Mouse (Mus musculus) retina, postnatal 1 day (tissue): ENCODE data around the gene Rapgef5.
"Not testable (repeated sequence)": the region's sequence is repeated elsewhere in the genome, so short reads cannot be mapped to it uniquely, and the experiment has no call there.

Experiments
- DNase-seq: peaks from one replicate; pipeline ENCODE4 v3.0.0-alpha.2; 2012

The Rapgef5 gene

GRCm38 (mm10) chr12:117772638-117773037 lies 256.4 kb downstream of the Rapgef5 start:
- peak; percentile 86 for DNase-seq

DNA sequence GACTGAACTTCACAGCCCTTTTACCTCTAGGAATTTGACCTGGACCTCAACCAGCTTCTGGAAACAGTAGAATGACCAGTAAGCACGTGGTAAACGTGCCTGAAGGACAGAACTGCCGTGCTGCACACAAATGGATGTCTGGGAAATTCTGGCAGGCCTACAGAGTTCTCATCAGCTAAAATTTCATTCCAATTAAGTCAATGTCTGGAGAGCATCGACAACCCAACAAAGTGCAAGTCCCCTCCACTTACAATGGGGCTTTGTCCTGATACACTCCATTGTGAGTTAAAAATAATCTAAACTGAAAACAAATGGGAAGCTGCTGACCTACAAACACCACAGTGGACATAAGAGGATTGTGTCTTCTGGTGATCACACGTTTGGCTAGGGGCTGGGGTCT lies 260.6 kb downstream of the Rapgef5 start:
- DNase-seq = peak; percentile 77

GRCm38 (mm10) chr12:117781360-117781759 lies 265.1 kb downstream of the Rapgef5 start:
- DNase-seq = no peak

GRCm38 (mm10) chr12:117783426-117783825 lies 267.1 kb downstream of the Rapgef5 start:
- peak; percentile 29 for DNase-seq

DNA sequence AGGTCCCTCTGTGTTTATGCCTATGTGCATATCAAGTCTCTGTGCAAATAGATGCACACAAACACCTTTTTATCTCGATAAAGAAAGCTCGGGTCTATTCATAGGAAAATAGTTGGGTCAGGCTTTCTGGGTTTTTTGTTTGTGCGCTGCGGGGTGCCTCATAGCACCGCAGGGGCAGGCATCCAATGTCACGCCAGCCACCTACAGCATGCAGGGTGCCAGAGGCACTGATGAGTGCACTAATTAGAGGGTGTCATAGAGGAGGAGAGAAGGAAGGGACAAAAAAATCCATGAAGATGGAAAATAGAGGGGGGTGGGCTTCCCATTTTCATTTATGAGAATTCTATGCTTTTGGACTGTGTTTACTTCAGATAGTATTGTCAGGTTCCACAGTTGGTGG lies 270.3 kb downstream of the Rapgef5 start:
- no peak for DNase-seq

GRCm38 (mm10) chr12:117788513-117789011 lies 272.3 kb downstream of the Rapgef5 start:
- DNase-seq = peak; percentile 43

GRCm38 (mm10) chr12:117789017-117789416 lies 272.7 kb downstream of the Rapgef5 start:
- DNase-seq = no peak

DNA sequence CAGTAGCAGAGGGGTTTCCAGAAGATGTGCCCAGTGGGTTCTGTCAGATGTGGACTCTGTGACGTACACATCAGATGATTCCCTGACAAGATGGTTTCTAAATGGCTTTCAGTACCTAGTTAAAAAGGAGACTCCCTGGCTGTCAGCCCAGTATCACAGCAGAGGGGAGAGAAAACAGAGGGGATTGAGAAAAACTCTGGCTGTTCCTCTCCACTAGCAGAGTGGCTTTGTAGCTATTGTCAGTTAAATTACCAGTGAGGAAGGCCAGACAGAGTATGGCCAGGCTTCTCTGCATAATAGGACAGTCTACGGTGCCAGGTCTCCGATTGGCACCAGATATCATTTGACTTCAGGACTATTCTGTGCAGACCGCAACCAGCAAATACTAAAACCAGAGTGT lies 279.0 kb downstream of the Rapgef5 start:
- no peak for DNase-seq

- not testable (repeated sequence) for DNase-seq
These were observed 287.7 kb downstream of the Rapgef5 start, which contains the start of gene Cdca7l for GRCm38 (mm10) chr12:117803989-117804388. Gene Cdca7l (plus strand): TSS chr12:117804289.

DNA sequence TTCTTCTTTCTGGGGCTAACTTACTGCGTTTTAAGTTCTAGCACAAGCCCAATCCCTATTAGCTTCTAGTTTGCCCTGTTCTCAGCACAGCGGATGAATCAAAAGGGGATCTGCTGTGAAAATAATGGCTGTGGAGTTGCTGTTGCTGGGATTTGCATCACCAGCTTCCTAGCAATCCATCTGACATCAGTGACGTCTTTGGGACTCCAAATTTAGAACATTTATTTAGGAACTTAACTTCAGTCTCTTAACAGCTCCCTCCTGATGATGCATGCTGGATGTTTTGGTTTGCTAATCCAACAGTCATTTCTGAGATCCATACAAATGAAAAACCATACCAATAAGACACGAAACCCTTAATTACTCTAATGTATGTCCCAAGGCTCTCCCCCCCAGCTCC lies 289.3 kb downstream of the Rapgef5 start:
- peak; percentile 17 for DNase-seq

- DNase-seq = peak; percentile 85
These were observed 289.8 kb downstream of the Rapgef5 start for GRCm38 (mm10) chr12:117806007-117806451.

DNA sequence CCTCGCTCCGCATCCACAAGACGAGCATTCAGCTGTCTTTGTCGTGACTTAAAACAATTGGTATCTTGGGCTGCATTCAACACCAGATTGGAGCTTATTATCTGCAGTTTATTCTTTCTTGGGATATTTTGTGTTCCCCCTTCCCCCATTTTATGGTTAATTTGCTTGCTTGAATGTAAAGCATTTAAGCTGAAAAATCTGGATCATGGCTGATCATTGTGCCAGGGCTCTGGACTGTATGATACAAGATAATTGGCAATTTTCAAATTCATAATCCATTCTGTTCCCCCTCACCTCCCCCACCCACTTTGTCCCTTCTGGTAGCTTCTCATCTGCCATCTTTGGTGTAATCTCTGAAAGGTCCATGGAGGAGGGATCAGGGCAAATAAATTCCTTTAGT lies 290.2 kb downstream of the Rapgef5 start:
- DNase-seq = peak; percentile 73

DNA sequence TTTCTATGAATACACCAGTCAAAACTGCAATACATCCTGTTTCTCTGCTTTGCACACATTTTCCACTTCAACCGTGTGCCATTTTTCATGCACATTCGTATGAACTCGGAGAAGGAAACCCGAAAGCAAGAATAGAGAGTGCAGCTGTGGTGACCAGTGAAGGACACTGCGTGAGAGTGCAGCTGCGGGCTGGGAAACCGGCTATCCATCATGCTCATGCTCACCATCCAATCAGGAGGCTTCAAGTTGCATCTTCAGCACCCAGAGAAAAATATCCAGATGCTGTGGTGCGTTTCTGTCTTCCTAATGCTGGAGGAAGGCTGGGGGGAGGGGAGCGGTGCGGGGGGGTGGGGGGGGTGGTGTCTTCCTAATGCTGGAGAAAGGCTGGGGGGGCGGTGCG lies 291.4 kb downstream of the Rapgef5 start:
- DNase-seq = peak; percentile 67

DNA sequence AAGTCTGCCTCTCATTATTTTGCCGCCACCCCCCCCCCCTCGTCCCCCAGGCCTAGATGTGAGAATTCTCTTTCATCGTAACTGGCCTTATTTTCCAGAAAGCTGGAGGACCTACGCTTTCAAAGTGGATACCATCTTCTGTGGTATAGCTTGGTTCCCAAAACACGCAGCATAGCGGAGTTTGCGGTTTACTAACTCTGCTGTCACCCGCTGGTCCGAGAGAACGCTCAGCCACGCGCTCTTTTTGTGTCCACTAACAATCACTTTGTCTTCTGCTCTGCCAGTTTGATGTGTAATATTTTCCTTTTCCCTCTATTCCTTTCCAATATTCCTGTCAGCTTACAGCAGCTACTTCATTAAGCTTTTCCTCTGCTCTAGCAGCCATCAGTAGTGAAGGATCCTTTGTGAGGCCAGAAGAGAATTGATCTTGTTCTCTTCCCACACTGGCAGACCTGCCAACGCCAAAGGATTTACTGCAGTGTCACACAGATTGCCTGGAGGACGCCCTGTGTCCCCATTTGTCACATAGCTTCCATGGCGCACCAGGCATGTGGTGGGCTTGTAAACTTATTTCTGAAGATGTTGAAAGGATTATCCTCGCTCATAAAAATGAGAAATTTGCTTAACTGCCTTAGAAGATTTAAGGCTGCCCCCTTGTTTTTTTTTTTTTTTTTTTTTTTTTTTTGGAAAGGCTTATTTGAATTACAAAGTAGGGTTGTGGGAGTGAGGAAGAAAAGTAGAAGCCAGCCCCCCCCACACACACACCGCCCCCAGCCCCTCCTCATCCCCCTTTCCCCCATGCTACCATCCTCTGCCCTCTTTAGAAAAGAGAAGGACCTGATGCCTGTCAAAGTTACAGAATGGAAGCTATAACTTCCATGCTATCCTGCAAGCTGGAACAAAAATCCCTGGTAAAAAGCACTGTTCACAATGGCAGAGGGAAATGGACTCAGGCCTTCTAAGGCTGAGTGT lies 292.4 kb downstream of the Rapgef5 start:
- DNase-seq = peak; percentile 54
